Mouse (Mus musculus) neural tube, embryonic 12.5 days (tissue): ENCODE results near the gene Klhl33. TPM values are rescaled to one million over a fixed set of nuclear protein-coding genes. Genes with fewer than 3 reads are reported as not detected.
"Not testable (repeated sequence)": the region's sequence is repeated elsewhere in the genome, so short reads cannot be mapped to it uniquely, and the experiment has no call there.

Source experiments
- ATAC-seq: fragments of 200-750 bp; cut with Nextera tagmentation; 2 replicates; pipeline ENCODE4 v1.8.0; 2017; ENCODE audit warnings: low read depth, mild to moderate bottlenecking, moderate TSS enrichment, moderate library complexity; ENCODE audit not compliant: low FRiP score
- H3K27ac ChIP-seq: fragments of 300-500 bp; sonication (generic); 2 replicates; pipeline ENCODE4 v1.5.1; 2016
- H3K27me3 ChIP-seq: fragments of 300-500 bp; sonication (generic); replicated peaks from 2 replicates; pipeline ENCODE4 v1.6.1; 2016; ENCODE audit warnings: mild to moderate bottlenecking
- H3K36me3 ChIP-seq: fragments of 300-500 bp; sonication (generic); 2 replicates; pipeline ENCODE4 v1.6.1; 2016; ENCODE audit warnings: mild to moderate bottlenecking
- H3K4me1 ChIP-seq: fragments of 300-500 bp; sonication (generic); 2 replicates; pipeline ENCODE4 v1.6.1; 2016
- H3K4me2 ChIP-seq: fragments of 300-500 bp; sonication (generic); replicated peaks from 2 replicates; pipeline ENCODE4 v1.6.1; 2016; ENCODE audit warnings: mild to moderate bottlenecking
- H3K4me3 ChIP-seq: fragments of 300-500 bp; sonication (generic); 2 replicates; pipeline ENCODE4 v1.5.1; 2016
- H3K9ac ChIP-seq: fragments of 300-500 bp; sonication (generic); 2 replicates; pipeline ENCODE4 v1.6.1; 2016; ENCODE audit warnings: mild to moderate bottlenecking
- H3K9me3 ChIP-seq: fragments of 300-500 bp; sonication (generic); 2 replicates; pipeline ENCODE4 v1.6.1; 2016; ENCODE audit warnings: mild to moderate bottlenecking
- WGBS: fragments of 180-500 bp; shearing (Covaris S2); methylation state at CpG from one replicate; pipeline ENCODE4 v1.1.7; 2016; 5-methylcytosine and 5-hydroxymethylcytosine counted together
- polyA plus RNA-seq: library from polyadenylated mRNA; unstranded; fragments of >200 nt; fragmentation: Nextera tagmentation; extraction: Ambion mirVana; gene quantifications from 2 replicates; pipeline ENCODE4 v1.2.1, GENCODE M21; 2016

Klhl33 gene
- polyA plus RNA-seq, 1 experiment from 2014 or later: 0.81 TPM

- Histone ChIP-seq H3K9me3 (no peaks in the 10 kb centered on the region), H3K4me1 (no peaks in the 10 kb centered on the region), H3K4me3 (peak within 1 kb of the TSS; percentile 51), H3K36me3 (no peaks in the 10 kb centered on the region), H3K27ac (no peak within 1 kb of the TSS), H3K4me2 (peak within 1 kb of the TSS; percentile 72), H3K9ac (peak within 1 kb of the TSS; percentile 56), H3K27me3 (no peaks in the 10 kb centered on the region)
- WGBS: 7% methylated on average over 32 of the region's 32 CpGs
- peak; percentile 93 for ATAC-seq
Measured at GRCm38 (mm10) chr14:50869889-50870804, 27.2 kb downstream of the Klhl33 start, which contains the start of gene Tep1. Gene Tep1 (minus strand): TSS chr14:50870560.

- H3K4me3 ChIP-seq: no peak overlapping the region
- no peak for ATAC-seq
- no peak overlapping the region for H3K9ac ChIP-seq
- no peaks in the 10 kb centered on the region for H3K9me3 ChIP-seq
- no peaks in the 10 kb centered on the region for H3K4me1 ChIP-seq
- no peak overlapping the region for H3K4me2 ChIP-seq
- no peaks in the 10 kb centered on the region for H3K36me3 ChIP-seq
- no peak overlapping the region for H3K27ac ChIP-seq
- H3K27me3 ChIP-seq: no peaks in the 10 kb centered on the region
- 89% methylated on average over 5 of the region's 5 CpGs for WGBS
Measured at GRCm38 (mm10) chr14:50868656-50869055, 28.7 kb downstream of the Klhl33 start.

- Histone ChIP-seq H3K4me3 (no peak overlapping the region), H3K4me1 (no peaks in the 10 kb centered on the region), H3K36me3 (no peaks in the 10 kb centered on the region), H3K9ac (no peak overlapping the region), H3K27me3 (no peaks in the 10 kb centered on the region), H3K27ac (no peak overlapping the region), H3K9me3 (no peaks in the 10 kb centered on the region), H3K4me2 (no peak overlapping the region)
- no peak for ATAC-seq
- 74% methylated on average over 4 of the region's 4 CpGs for WGBS
Measured at GRCm38 (mm10) chr14:50868211-50868610, 29.1 kb downstream of the Klhl33 start.

- Histone ChIP-seq H3K4me2 (no peak overlapping the region), H3K4me1 (no peaks in the 10 kb centered on the region), H3K27me3 (no peaks in the 10 kb centered on the region), H3K36me3 (peaks cover 4% of the 10 kb centered on the region; the same call in 1 of the 2 replicates), H3K9ac (no peak overlapping the region), H3K4me3 (no peak overlapping the region), H3K27ac (no peak overlapping the region), H3K9me3 (no peaks in the 10 kb centered on the region)
- no peak for ATAC-seq
- 92% methylated on average over 3 of the region's 3 CpGs for WGBS
Measured at GRCm38 (mm10) chr14:50866966-50867365, 30.3 kb downstream of the Klhl33 start.

GRCm38 (mm10) chr14:50865005-50865404, 32.3 kb downstream of the Klhl33 start:
- H3K9me3 ChIP-seq, H3K4me3 ChIP-seq, H3K36me3 ChIP-seq, H3K27me3 ChIP-seq, H3K4me2 ChIP-seq, ATAC-seq, H3K27ac ChIP-seq, H3K4me1 ChIP-seq, H3K9ac ChIP-seq: not testable (repeated sequence)

- peaks cover 4% of the 10 kb centered on the region; the same call in 1 of the 2 replicates for H3K36me3 ChIP-seq
- H3K9ac ChIP-seq: no peak overlapping the region
- no peak overlapping the region for H3K27ac ChIP-seq
- no peak overlapping the region for H3K4me3 ChIP-seq
- ATAC-seq: no peak
- H3K27me3 ChIP-seq: no peaks in the 10 kb centered on the region
- WGBS: 93% methylated on average over 10 of the region's 10 CpGs
- no peaks in the 10 kb centered on the region for H3K4me1 ChIP-seq
- no peak overlapping the region for H3K4me2 ChIP-seq
- H3K9me3 ChIP-seq: no peaks in the 10 kb centered on the region
Measured at GRCm38 (mm10) chr14:50862641-50863040, 34.7 kb downstream of the Klhl33 start.

GRCm38 (mm10) chr14:50855788-50856187, 41.5 kb downstream of the Klhl33 start:
- no peaks in the 10 kb centered on the region for H3K4me1 ChIP-seq
- ATAC-seq: no peak
- 87% methylated on average over 5 of the region's 5 CpGs for WGBS

More at GRCm38 (mm10) chr14:50855788-50856187, 41.5 kb downstream of the Klhl33 start:
- Histone ChIP-seq H3K27ac (no peak overlapping the region), H3K27me3 (no peaks in the 10 kb centered on the region), H3K4me3 (no peak overlapping the region), H3K9ac (no peak overlapping the region), H3K36me3 (0 out of 2 replicates have a peak, but pooled peaks cover 7% of the 10 kb centered on the region), H3K9me3 (no peaks in the 10 kb centered on the region), H3K4me2 (no peak overlapping the region)

Other genes starting within 250 kb of the Klhl33 start
- gene Olfr747, start 204.3 kb downstream of the Klhl33 start, polyA plus RNA-seq: not detected in 2 replicates
- gene Olfr748, start 190.1 kb downstream of the Klhl33 start, polyA plus RNA-seq: not detected in 2 replicates
- gene Olfr749, start 152.4 kb downstream of the Klhl33 start, polyA plus RNA-seq: not detected in 2 replicates
- 102 and 110 TPM in 2 replicates for gene Ttc5, start 112.0 kb downstream of the Klhl33 start, polyA plus RNA-seq
- not detected in 2 replicates for gene Ccnb1ip1, start 89.8 kb downstream of the Klhl33 start, polyA plus RNA-seq
- 51.3 and 58.6 TPM in 2 replicates for gene Parp2, start 89.7 kb downstream of the Klhl33 start, polyA plus RNA-seq
- gene Tep1, start 26.9 kb downstream of the Klhl33 start, polyA plus RNA-seq: 5.8 and 5.9 TPM in 2 replicates
- 120 and 129 TPM in 2 replicates for gene Osgep, start 27.4 kb upstream of the Klhl33 start, polyA plus RNA-seq
- gene Apex1, start 27.5 kb upstream of the Klhl33 start, polyA plus RNA-seq: 272 and 279 TPM in 2 replicates
- gene Pip4p1, start 33.3 kb upstream of the Klhl33 start, polyA plus RNA-seq: 80.0 and 87.1 TPM in 2 replicates
- 38.6 and 39.9 TPM in 2 replicates for gene Pnp, start 33.6 kb upstream of the Klhl33 start, polyA plus RNA-seq
- not detected in 2 replicates for gene Gm49342, start 47.0 kb upstream of the Klhl33 start, polyA plus RNA-seq
- 0.28 and 0.29 TPM in 2 replicates for gene Pnp2, start 58.5 kb upstream of the Klhl33 start, polyA plus RNA-seq
- not detected in 2 replicates for gene Rnase10, start 110.2 kb upstream of the Klhl33 start, polyA plus RNA-seq
- not detected in 2 replicates for gene Rnase9, start 144.4 kb upstream of the Klhl33 start, polyA plus RNA-seq
- gene Rnase11, start 152.7 kb upstream of the Klhl33 start, polyA plus RNA-seq: not detected in 2 replicates
- not detected in 2 replicates for gene Rnase12, start 160.2 kb upstream of the Klhl33 start, polyA plus RNA-seq
- not detected in 2 replicates for gene Olfr750, start 176.9 kb upstream of the Klhl33 start, polyA plus RNA-seq
- gene Rnase4, start 193.6 kb upstream of the Klhl33 start, polyA plus RNA-seq: 11.6 and 14.5 TPM in 2 replicates
- gene Ang, start 193.6 kb upstream of the Klhl33 start, polyA plus RNA-seq: 3.1 and 4.2 TPM in 2 replicates
- gene Eddm3b, start 216.9 kb upstream of the Klhl33 start, polyA plus RNA-seq: not detected in 2 replicates
- gene Rnase6, start 226.4 kb upstream of the Klhl33 start, polyA plus RNA-seq: 0.11 and 0.24 TPM in 2 replicates
- gene Rnase1, start 249.3 kb upstream of the Klhl33 start, polyA plus RNA-seq: 0.39 TPM in 1 of 2 replicates, not detected in the other